Mouse (Mus musculus): ENCODE measurements around the gene Cygb.
"Not testable (repeated sequence)": the region's sequence is repeated elsewhere in the genome, so short reads cannot be mapped to it uniquely, and the experiment has no call there.

Cygb gene

DNA sequence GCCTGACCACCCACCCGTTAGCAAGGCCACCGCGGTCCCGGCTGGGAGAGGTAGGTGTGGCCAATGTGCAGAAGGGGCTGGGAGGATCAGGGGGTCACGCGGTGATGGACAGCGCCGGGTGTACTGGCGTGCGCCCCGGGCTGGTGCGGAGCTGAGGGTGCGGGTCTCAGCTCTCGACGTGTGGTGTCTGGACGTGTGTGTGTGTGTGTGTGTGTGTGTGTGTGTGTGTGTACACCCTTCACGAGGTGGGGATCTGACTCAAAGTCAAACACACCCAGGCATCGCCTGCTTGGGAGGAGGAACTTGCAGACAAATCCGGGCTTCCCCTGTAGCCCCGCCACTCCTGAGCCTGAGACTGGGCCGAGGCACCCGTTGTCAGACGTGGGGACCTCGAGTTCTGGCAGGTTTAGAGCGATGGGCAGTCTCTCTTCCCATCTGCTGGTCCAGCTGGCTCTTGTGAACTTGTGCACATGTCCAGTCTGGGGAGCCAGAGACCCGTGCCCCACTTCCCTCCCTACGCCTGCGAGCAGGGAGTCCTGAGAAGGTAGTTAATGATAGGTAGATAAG, at the start of gene Cygb:
Gene Cygb (minus strand): TSS at position 59 of the 567 bp plus-strand sequence.
- DNase-seq (ENCODE audit: low read depth, low spot score), result no peak

DNA sequence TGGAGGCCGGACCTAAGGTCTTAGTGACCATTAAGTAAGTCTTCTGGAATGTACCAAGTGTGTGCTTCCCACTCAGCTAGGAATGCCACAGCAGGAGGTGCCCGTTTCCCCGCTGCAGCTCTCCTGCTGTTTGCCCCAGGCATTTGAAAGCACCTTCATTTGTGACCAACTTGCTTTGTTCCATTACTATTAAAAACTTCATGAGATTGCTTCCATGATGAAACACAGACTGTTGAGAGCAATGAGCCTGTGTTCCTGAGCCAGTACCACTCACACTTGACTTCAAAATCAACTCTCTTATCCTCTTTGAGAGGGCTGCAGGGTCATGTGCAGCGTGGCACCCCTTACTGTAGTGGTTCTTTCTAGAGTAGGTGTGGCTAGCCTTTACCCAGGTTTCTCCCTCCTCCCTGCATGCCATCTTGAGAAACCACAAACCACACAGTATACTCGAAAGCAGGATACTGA, 47.3 kb upstream of the Cygb start:
- peak; percentile 89 for DNase-seq (ENCODE audit: low read depth, low spot score)

DNA sequence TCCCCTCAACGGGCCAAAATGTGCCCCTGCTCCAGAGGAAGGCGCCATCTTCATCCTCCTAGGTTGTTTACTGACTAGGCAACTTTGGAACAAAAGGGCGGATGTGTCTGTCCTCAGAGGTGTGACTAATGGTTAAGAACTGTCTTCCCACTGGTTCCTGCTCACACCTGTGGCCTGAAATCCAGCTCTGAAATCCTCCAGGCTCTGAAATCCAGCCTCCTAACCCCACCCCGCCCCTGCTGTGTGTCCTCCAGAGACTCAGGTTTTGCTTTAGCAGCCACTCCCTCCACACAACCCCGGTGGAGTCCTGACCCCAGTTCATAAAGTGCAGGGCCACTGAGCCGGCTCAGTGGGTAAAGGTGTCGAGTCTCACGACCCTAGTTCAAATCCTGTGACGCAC, 43.4 kb upstream of the Cygb start:
- no peak for DNase-seq (ENCODE audit: low read depth, low spot score)

DNA sequence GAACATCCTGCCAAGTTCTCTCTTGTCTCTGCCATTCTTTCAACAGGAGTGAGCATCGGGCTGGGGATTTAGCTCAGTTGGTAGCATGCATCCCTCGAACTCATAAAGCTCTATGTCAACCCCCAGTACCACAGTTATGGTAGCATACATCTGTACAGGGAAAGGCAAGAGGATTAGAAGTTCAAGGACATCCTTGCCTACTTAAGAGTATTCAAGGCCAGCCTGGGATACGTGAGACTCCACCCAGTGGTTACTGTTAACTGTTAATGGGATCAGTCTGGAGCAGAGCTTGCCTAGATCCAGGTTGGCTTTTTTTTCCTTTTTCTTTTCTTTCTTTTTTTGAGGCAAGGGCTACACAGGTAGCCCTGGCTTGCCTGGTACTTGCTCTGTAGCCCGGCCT, 42.3 kb upstream of the Cygb start:
- DNase-seq (ENCODE audit: low read depth, low spot score), result no peak

DNA sequence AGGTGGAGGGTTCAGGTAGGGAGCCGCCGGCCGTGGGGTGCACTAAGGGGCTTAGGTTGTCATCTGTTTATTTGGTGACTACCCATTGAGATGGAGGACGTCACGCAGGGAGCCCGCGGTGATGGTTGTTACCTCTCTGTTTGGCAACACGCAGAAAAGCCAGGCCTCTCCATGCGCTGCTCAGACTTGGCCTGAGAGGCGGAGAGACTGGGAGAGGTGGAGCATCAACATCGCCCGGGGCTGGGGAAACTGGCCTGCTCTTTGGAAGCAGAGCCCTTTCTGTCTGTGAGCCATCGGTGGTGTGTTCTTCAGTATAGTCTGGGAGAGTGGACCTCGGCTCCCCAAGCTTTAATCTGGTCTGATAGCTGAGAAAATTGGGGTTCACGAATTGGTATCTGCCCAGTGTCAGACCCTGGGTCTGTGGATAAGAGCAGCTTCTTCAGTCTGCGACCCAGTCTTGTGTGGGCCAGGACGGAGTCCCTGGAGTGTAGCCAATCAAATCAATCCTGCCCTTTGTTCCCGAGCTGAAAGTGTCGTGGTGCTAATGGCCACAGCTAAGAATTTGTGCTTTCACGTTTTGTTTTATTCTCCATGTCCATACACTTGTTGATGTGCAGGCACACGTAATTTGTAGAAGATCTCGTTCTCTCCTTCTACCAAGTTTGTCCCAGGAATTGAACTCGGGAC, 41.2 kb upstream of the Cygb start:
- no peak for DNase-seq (ENCODE audit: low read depth, low spot score)

DNA sequence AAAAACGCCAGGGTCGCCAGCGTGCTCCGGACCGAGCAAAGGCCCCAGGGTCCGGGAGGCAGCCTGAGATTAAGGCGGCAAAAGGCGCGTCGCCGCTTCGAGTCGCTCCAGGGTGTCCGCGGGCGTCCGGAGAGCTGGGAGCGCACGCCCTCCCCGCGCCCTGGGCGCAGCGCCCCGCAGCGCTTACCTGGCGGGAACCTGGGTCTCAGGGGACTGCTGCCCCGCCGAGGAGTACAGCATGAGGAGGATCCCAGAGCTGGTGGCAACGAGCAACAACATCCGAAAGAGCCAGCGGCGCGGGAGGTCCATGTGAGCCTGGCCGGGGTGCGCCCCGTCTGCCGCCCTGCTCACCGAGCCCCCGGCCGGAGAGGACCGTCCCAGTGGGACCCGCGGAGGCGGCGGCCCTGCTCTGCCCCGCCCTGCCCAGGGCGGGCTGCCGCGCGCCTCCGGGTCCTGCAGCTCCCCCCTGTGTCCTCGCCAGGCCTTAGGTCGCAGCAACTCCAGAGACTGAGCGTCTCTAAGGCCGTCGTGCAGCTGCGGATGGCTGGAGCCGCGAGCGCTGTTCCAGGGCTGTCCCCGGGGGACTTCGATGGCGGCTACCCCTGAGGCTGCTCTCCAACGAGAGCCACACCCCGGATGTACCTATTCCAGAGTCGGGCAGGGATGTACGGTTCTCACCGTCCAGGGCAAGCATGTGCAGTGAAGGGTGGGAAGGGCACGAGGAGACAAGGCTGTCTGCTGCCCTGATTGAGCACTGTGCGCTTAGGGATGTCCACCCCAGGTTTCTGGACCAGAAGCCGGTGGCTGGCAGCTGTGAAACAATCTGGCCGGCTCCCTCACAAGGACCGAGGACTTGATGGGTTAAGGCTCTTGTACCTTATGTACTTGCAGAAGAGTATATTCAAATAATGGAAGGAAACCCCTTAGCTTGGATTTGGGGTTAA, 40.4 kb upstream of the Cygb start:
- DNase-seq (ENCODE audit: low read depth, low spot score), result no peak

DNA sequence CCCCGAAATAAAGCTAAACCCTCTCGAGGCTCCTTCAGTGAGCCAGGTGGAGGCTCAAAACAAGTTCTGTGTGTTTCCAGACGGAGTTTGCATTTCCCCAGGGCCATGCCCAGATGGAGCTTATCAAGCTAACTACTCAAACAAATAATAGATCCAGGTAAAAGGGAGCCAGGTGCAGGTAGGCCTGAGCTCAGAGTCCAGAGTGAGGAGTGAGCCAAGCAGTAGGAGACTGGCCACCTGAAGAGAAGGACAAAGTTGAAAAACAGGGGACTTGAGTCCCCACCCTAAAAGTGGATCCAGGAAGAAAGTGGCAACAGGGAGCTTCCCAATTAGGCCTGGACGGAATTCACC, 39.8 kb upstream of the Cygb start:
- no peak for DNase-seq (ENCODE audit: low read depth, low spot score)

DNA sequence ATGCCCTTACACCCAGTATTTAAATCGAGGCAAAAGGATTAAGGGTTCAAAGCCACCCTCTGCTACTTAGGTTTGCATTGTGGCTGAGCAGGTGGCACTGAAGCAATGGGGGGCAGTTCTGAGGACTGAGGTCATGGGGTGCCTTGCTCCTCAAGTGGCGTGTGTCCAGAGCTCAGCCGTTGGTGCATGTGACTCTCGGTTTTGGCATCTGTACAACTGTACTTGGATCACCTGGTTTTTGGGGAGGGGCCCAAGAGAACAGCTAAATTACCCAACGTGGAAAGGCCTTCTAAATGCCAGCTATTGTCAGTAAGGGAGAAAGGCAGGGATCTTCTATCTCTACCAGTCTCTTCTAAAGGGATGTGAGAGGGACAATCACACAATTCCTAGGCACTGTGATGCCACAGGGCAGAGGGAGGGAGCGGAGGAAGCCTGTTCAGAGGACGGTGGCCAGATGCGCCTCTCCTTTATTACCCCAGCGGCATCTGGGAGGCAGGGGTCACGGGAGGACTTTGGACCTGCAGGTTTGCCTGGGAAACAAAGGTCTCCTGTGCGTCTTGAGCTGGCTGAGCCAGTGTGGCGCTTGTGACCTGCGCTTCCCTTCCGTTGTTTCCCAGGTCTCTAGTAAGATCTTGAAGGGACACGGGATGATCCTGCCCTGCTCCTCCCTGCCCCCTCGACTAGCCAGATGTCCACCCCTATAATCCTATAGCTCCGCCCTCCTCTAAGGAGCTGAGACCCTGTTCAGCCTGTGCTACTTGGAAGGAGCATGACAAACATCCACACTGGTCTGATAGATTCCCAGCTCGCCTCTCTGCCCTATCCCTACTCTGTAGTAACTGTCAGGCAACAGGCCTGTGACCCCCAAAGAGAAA, 36.8 kb upstream of the Cygb start:
- DNase-seq (ENCODE audit: low read depth, low spot score), result no peak

DNA sequence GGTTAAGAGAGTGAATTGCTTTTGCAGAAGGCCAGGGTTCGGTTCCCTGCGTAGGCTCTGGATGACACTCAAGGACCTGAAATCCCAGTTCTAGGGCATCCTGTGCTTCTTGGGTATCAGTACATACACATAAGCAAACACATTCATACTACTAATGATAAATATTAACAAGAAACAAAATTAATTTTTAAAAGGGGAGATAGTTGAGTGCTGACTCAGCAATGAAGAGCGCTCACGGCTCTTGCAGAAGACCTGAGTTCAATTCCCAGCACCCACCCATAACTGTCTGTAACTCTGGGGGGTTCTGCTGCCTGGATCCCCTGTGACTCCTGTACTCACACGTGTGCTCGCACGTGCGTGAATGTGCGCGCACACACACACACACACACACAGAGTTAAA, 35.5 kb upstream of the Cygb start:
- no peak for DNase-seq (ENCODE audit: low read depth, low spot score)

DNA sequence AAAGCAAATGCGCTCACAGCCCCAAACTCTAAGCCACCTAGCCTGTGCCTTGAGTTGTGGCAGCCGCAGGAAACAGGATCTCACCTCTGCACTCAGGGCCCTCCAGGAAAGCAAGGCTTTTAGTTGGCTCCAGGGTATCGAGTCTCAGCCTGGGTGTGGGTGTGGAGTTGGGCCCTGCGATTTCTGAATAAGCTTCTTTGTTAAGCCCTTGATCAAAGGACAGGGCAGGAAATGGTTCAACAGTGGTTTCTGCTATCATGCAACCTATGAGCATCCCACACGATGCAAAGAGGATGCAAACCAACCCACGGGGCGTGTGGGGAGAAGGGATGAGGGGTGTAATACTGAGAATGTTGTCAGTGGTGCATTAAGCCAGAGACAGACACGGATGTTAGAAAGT, 33.8 kb upstream of the Cygb start:
- DNase-seq (ENCODE audit: low read depth, low spot score), result no peak

DNA sequence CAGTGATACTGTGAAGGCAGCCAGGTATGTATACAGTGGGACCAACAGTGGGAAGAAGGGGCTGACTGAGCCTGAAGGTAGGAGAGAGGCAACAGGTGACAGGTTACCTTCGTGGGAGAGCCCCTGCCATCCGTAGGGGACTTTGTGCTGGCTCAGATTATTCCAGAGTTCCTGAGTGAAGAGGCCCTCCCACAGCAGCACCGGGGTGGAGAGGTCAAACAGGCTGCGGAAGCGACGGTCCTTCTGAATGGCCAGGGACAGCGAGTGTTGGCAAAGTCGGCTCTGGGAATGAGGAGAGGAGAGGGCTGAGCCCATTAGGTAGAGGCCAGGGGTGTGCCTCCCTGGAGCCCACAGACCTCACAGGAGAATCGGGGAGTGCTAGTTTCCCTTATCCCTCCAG, 31.6 kb upstream of the Cygb start:
- DNase-seq (ENCODE audit: low read depth, low spot score), result no peak

DNA sequence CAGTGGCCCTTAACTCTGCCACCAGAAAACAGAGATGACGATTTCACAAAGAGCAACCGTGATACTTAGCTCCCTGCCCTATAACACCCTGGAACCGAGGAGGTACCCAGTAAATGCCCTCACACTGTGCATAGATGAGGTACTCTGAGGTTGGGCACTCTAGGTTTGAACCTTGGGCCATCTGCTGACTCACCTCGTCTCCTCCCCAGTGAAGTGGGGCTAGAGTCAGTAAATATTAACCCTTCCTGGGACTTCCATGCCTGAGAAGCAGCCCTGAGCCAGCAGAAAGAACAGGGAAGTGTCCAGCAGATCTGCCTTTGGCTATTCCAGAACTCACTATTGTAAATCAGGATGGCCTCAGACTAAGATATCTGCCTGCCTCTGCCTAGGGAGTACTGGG, 29.7 kb upstream of the Cygb start:
- DNase-seq (ENCODE audit: low read depth, low spot score), result no peak

DNA sequence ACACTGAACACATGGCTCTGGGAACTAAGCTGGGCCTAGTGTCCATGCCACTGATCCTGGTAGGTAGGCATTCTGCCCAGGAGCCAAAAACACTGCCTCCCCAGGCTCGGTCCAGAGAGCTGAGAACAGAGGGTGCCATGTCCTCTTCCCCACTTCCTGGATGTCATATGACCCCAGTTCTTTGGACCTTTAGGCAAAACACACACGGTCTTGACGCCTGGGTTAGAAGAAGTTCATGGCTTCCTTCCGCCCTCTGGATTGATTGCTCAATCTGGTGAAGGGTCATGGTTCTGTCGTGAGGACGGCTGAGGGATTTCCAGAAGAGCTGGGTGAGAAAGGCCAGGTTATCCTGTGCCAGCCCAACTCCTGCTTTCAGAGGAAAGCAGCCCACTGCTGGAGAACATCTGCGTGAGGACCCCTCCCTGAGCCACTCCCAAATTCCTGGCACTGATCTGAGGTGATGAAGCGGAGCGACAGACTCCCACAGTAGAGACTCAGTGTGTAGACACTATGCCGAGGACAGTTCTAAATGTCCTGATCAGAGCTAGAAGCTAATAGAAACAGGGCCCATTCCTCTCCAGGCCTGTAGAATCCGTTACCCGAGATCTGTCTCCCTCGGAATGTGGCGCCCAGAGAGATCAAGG, 28.5 kb upstream of the Cygb start:
- no peak for DNase-seq (ENCODE audit: low read depth, low spot score)

DNA sequence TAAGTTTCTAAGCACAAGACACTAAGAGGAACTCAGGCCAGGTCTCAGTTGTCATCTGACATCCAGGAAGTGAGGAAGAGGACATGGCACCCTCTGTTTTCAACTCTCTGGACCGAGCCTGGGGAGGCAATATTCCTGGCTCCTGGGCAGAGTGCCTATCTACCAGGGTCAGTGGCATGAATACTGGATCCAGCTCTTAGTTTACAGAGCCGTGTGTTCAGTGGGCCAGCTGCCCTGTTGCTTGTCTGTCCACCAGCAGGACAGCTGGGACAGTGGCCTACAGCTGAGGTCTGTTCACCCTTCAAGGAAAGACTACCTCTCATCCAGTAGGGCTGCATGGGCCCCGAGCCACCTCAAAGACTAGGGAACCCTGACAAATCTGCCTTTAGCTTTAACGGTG, 27.0 kb upstream of the Cygb start:
- no peak for DNase-seq (ENCODE audit: low read depth, low spot score)

DNA sequence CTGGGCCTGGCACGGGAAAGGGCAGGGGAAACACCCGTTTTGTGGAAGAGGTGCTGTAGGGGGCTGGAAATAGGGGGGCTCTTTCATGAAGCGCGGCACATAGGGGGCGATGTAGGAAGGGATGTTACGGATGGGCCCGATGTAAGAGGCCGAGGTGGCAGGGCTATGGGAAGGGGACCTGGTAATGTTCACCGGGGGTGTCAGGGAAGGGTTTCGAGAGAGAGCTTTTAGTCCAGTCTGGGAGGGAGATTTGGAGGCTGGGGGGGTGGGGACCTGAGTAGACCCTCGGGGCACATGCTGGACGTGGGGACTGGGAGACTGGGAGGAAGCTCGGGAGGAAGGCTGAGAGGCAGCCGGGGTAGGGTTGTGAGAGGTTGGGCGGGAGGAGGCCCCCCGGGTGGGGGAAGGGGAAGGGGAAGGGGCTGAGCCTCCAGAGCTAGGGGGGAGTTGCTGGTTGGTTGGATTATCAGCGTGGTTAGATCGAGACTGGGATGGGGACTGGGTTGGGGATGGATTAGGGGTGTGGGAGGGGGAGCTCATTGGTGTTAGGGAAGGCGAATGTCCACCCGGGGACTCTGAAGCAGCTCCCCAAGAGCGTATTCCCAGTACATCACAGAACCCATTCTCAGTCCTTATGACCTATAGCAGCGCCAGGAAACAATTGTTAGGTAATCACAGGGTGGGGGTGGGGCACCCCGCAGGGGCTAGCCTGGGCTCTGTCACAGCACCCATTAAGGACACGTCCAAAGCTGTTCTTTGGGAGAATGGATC, 26.4 kb upstream of the Cygb start:
- DNase-seq (ENCODE audit: low read depth, low spot score), result no peak

DNA sequence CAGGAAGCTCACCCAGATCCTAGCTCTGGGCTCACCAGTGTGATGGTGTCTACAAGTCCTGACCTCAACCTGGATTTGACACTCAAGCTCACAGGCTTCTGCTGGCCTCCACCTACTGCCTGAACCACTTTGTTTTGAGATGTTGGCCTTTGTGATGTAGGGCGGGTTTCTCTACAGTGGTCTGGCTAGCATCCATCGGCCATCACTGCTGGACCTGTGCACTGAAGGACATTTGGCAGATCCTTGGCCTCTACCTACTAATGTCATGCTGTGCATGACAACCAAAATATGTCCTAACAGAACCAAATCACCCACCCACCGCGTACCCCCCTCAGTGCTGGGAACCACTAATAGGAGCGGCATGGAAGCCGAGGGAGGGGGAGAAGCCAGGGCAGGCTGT, 25.0 kb upstream of the Cygb start:
- DNase-seq (ENCODE audit: low read depth, low spot score), result no peak

DNA sequence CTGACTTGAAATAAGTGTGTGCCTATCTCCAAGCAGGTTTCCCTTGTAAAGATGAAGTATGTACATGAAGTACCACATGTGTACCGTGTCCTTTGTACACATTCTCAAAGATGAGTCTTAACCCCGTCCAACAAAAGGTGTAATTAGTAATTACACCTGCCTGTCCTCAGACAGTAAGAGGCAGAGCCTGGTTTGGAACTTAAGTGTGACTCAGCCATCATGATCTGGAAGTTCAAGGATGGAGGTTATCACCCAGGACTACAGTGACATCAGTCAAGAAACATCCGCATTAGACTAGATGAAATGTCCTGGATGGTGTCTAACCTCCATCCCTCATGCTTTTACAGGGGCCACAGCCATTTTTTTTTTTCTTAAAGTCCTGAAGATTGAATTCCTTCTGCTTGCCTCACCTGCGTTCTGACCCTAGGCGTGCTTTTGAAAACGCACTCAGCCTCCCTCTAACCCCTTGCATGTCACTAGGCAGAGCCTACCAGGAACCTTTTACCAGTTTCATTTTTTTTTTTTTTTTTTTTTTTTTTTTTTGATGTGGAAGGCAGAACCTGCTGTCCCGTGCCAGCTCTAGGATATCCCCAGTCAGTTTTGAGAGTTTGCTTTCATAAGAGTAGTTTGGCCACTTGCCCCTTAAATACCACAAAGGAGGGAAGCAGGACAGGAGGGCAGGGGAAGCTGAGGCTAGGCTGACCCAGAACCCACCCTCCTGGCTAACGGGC, 23.8 kb upstream of the Cygb start:
- no peak for DNase-seq (ENCODE audit: low read depth, low spot score)

DNA sequence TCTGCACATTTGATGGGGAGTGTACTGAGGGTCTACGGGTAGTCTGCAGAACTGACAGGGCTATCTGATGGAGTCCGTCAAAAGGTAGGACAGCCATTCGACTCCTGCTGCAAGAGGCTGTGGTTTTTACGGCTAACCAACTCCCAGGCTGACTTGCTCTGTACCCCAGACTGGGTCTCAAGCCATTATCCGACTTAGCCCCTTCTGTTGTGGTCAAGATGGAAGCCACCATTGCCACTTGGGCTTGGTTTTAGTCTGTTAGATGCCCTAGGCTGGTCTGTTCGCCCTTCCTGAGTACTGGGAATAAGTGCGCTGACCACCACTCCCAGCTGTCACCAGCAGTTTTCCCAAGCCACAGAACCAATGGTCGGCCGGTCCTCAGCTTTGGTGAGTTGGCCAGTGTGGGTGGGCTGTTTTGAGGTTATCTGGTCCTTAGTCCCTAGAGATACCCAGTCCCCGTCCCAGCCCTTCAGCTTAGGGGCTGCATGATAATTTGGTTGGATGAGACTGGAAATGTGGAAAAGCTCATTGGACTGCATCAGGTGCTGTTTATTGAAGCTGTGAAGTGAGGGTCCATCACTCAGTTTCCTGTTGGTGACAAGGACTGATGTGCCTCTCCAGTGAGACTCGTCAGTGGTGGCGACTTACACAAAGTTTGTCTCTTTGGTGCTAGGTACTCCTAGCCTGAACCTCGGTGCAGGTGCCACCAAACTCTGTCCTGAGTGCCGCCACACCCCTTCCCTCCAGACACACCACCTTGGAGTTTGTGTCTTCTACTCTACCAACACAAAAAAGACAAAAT, 22.3 kb upstream of the Cygb start:
- no peak for DNase-seq (ENCODE audit: low read depth, low spot score)

DNA sequence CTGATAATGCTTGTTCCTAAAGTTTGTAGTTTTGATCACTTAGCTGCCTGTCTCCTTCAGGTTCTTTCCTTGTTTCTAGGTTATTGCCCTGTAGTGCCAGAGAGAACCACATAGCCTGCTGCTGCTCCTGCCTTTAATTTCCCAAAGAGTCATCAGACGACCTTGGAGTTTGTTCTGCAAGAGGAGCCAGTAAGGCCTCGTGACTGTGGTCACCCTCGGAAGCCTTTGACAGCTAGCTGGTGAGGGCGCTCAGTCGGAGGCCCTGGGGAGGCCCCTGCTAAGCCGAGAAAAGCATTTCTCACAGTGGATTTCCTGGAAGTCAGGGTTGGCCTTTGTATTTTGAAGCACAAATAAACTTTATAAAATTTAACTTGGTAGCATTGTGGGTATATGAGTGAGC, 21.3 kb upstream of the Cygb start:
- not testable (repeated sequence) for DNase-seq (ENCODE audit: low read depth, low spot score)
